Mouse (Mus musculus) olfactory bulb, adult 2 months (tissue): ENCODE measurements around the gene Rbp7.

Source experiments
- CTCF ChIP-seq: fragments of 200-500 bp; IDR thresholded peaks from 2 replicates; pipeline ENCODE4 v1.5.1; 2012; ENCODE audit warnings: low read depth, mild to moderate bottlenecking, low read length, moderate library complexity; ENCODE audit not compliant: insufficient read depth
- POLR2A ChIP-seq: fragments of 200-500 bp; IDR thresholded peaks from 2 replicates; pipeline ENCODE4 v1.6.1; 2012; ENCODE audit warnings: mild to moderate bottlenecking, low read depth, low read length, moderate library complexity; ENCODE audit not compliant: insufficient read depth

GRCm38 (mm10) chr4:149408331-149408730 is 46.4 kb downstream of the Rbp7 start:
- TF ChIP-seq CTCF: no peak
- TF ChIP-seq POLR2A: no peak
